Mouse (Mus musculus): Measurements from ENCODE around the gene Tex19.2. TPM values are rescaled to one million over a fixed set of nuclear protein-coding genes. Genes with fewer than 3 reads are reported as not detected.

Tex19.2 gene
- polyA plus RNA-seq, 1 experiment from 2014 or later: 0.17 TPM

- Histone ChIP-seq H3K4me2 (no peak overlapping the region), H3K4me3 (no peak overlapping the region), H3K27me3 (replicated peaks) (peaks cover 2% of the 10 kb centered on the region; the same call in 1 of the 2 replicates), H3K4me1 (peaks cover 10% of the 10 kb centered on the region), H3K9ac (no peak overlapping the region), H3K9me3 (replicated peaks) (no peaks in the 10 kb centered on the region), H3K36me3 (no peaks in the 10 kb centered on the region), H3K27ac (no peak overlapping the region)
- 60% methylated on average over 1 of the region's 1 CpGs for WGBS (ENCODE audit: insufficient replicate concordance)
- ATAC-seq: no peak
Measured at GRCm38 (mm10) chr11:121129616-121130015, 11.1 kb upstream of the Tex19.2 start.

GRCm38 (mm10) chr11:121127441-121127840 lies 9.0 kb upstream of the Tex19.2 start:
- 65% methylated on average over 3 of the region's 3 CpGs for WGBS (ENCODE audit: insufficient replicate concordance)
- Histone ChIP-seq H3K4me1 (peaks cover 14% of the 10 kb centered on the region), H3K9ac (no peak overlapping the region), H3K27me3 (replicated peaks) (peaks cover 2% of the 10 kb centered on the region; the same call in 1 of the 2 replicates), H3K9me3 (replicated peaks) (no peaks in the 10 kb centered on the region), H3K4me2 (no peak overlapping the region), H3K36me3 (no peaks in the 10 kb centered on the region), H3K27ac (no peak overlapping the region), H3K4me3 (no peak overlapping the region)
- no peak for ATAC-seq

- WGBS (ENCODE audit: insufficient replicate concordance): 57% methylated on average over 1 of the region's 1 CpGs
- Histone ChIP-seq H3K4me1 (peaks cover 25% of the 10 kb centered on the region), H3K4me3 (no peak overlapping the region), H3K9ac (no peak overlapping the region), H3K9me3 (replicated peaks) (no peaks in the 10 kb centered on the region), H3K27me3 (replicated peaks) (peaks cover 2% of the 10 kb centered on the region; the same call in 1 of the 2 replicates), H3K36me3 (no peaks in the 10 kb centered on the region), H3K4me2 (no peak overlapping the region), H3K27ac (no peak overlapping the region)
- ATAC-seq: no peak
Measured at GRCm38 (mm10) chr11:121126395-121126794, 7.9 kb upstream of the Tex19.2 start.

- Histone ChIP-seq H3K4me1 (peaks cover 30% of the 10 kb centered on the region), H3K4me2 (0 out of 2 replicates have a peak overlapping the region, but pooled peaks have one; percentile 13), H3K4me3 (no peak overlapping the region), H3K9ac (no peak overlapping the region), H3K36me3 (no peaks in the 10 kb centered on the region), H3K27ac (no peak overlapping the region), H3K9me3 (replicated peaks) (no peaks in the 10 kb centered on the region), H3K27me3 (replicated peaks) (peaks cover 2% of the 10 kb centered on the region; the same call in 1 of the 2 replicates)
- no peak for ATAC-seq
- WGBS (ENCODE audit: insufficient replicate concordance): 25% methylated on average over 3 of the region's 3 CpGs
Measured at GRCm38 (mm10) chr11:121125522-121126172, 7.2 kb upstream of the Tex19.2 start.

- WGBS (ENCODE audit: insufficient replicate concordance): 60% methylated on average over 4 of the region's 4 CpGs
- Histone ChIP-seq H3K36me3 (no peaks in the 10 kb centered on the region), H3K27ac (no peak overlapping the region), H3K9ac (no peak overlapping the region), H3K4me3 (no peak overlapping the region), H3K27me3 (replicated peaks) (0 out of 2 replicates have a peak, but pooled peaks cover 2% of the 10 kb centered on the region), H3K9me3 (replicated peaks) (no peaks in the 10 kb centered on the region), H3K4me1 (peaks cover 30% of the 10 kb centered on the region), H3K4me2 (no peak overlapping the region)
- no peak for ATAC-seq
Measured at GRCm38 (mm10) chr11:121123438-121123837, 5.0 kb upstream of the Tex19.2 start.

- Histone ChIP-seq H3K4me1 (peaks cover 30% of the 10 kb centered on the region), H3K4me3 (no peak overlapping the region), H3K27ac (no peak overlapping the region), H3K9ac (no peak overlapping the region), H3K27me3 (replicated peaks) (no peaks in the 10 kb centered on the region), H3K4me2 (no peak overlapping the region), H3K36me3 (no peaks in the 10 kb centered on the region), H3K9me3 (replicated peaks) (no peaks in the 10 kb centered on the region)
- WGBS (ENCODE audit: insufficient replicate concordance): 8% methylated on average over 2 of the region's 2 CpGs
- peak; percentile 30; the same call in 1 of the 2 replicates for ATAC-seq
Measured at GRCm38 (mm10) chr11:121122024-121122670, 3.7 kb upstream of the Tex19.2 start.

GRCm38 (mm10) chr11:121121151-121121550 lies 2.7 kb upstream of the Tex19.2 start:
- no peak overlapping the region for H3K4me2 ChIP-seq
- 61% methylated on average over 3 of the region's 3 CpGs for WGBS (ENCODE audit: insufficient replicate concordance)

GRCm38 (mm10) chr11:121118106-121118505 lies 371 bp downstream of the Tex19.2 start:
- no peak overlapping the region for H3K4me3 ChIP-seq
- H3K9me3 ChIP-seq (replicated peaks): no peaks in the 10 kb centered on the region
- H3K4me1 ChIP-seq: peaks cover 20% of the 10 kb centered on the region
- H3K27ac ChIP-seq: no peak overlapping the region
- H3K36me3 ChIP-seq: no peaks in the 10 kb centered on the region
- no peak overlapping the region for H3K9ac ChIP-seq
- 85% methylated on average over 18 of the region's 18 CpGs for WGBS (ENCODE audit: insufficient replicate concordance)
- no peaks in the 10 kb centered on the region for H3K27me3 ChIP-seq (replicated peaks)
- H3K4me2 ChIP-seq: no peak overlapping the region
- no peak for ATAC-seq

More at GRCm38 (mm10) chr11:121121151-121121550, 2.7 kb upstream of the Tex19.2 start:
- Histone ChIP-seq H3K27me3 (replicated peaks) (no peaks in the 10 kb centered on the region), H3K4me3 (no peak overlapping the region), H3K4me1 (peaks cover 28% of the 10 kb centered on the region), H3K27ac (no peak overlapping the region), H3K36me3 (no peaks in the 10 kb centered on the region), H3K9me3 (replicated peaks) (no peaks in the 10 kb centered on the region), H3K9ac (no peak overlapping the region)
- no peak for ATAC-seq

- no peak for ATAC-seq
- H3K27me3 ChIP-seq (replicated peaks): no peaks in the 10 kb centered on the region
- H3K9me3 ChIP-seq (replicated peaks): no peaks in the 10 kb centered on the region
- no peak overlapping the region for H3K9ac ChIP-seq
- no peaks in the 10 kb centered on the region for H3K36me3 ChIP-seq
- WGBS (ENCODE audit: insufficient replicate concordance): 59% methylated on average over 5 of the region's 5 CpGs
- no peak overlapping the region for H3K27ac ChIP-seq
- H3K4me2 ChIP-seq: no peak overlapping the region
- 0 out of 2 replicates have a peak, but pooled peaks cover 3% of the 10 kb centered on the region for H3K4me1 ChIP-seq
- H3K4me3 ChIP-seq: no peak overlapping the region
Measured at GRCm38 (mm10) chr11:121112091-121112775, 6.2 kb downstream of the Tex19.2 start.

GRCm38 (mm10) chr11:121111601-121112000 lies 6.9 kb downstream of the Tex19.2 start:
- H3K9ac ChIP-seq: no peak overlapping the region
- no peak overlapping the region for H3K4me2 ChIP-seq
- no peak overlapping the region for H3K4me3 ChIP-seq
- 54% methylated on average over 1 of the region's 1 CpGs for WGBS (ENCODE audit: insufficient replicate concordance)
- H3K36me3 ChIP-seq: no peaks in the 10 kb centered on the region
- 0 out of 2 replicates have a peak, but pooled peaks cover 3% of the 10 kb centered on the region for H3K4me1 ChIP-seq
- ATAC-seq: no peak
- no peaks in the 10 kb centered on the region for H3K9me3 ChIP-seq (replicated peaks)
- H3K27ac ChIP-seq: no peak overlapping the region
- no peaks in the 10 kb centered on the region for H3K27me3 ChIP-seq (replicated peaks)

- H3K27me3 ChIP-seq (replicated peaks): no peaks in the 10 kb centered on the region
- no peaks in the 10 kb centered on the region for H3K36me3 ChIP-seq
- no peak overlapping the region for H3K4me3 ChIP-seq
- ATAC-seq: no peak
- no peaks in the 10 kb centered on the region for H3K9me3 ChIP-seq (replicated peaks)
- no peak overlapping the region for H3K27ac ChIP-seq
- no peak overlapping the region for H3K4me2 ChIP-seq
- 66% methylated on average over 3 of the region's 3 CpGs for WGBS (ENCODE audit: insufficient replicate concordance)
- no peak overlapping the region for H3K9ac ChIP-seq
- H3K4me1 ChIP-seq: 0 out of 2 replicates have a peak, but pooled peaks cover 3% of the 10 kb centered on the region
Measured at GRCm38 (mm10) chr11:121111051-121111450, 7.4 kb downstream of the Tex19.2 start.

GRCm38 (mm10) chr11:121109986-121110385 lies 8.5 kb downstream of the Tex19.2 start:
- H3K9me3 ChIP-seq (replicated peaks): no peaks in the 10 kb centered on the region
- H3K27me3 ChIP-seq (replicated peaks): no peaks in the 10 kb centered on the region
- no peak overlapping the region for H3K4me3 ChIP-seq
- WGBS (ENCODE audit: insufficient replicate concordance): 22% methylated on average over 2 of the region's 2 CpGs
- H3K27ac ChIP-seq: no peak overlapping the region
- no peak overlapping the region for H3K9ac ChIP-seq
- H3K4me2 ChIP-seq: no peak overlapping the region
- H3K36me3 ChIP-seq: no peaks in the 10 kb centered on the region
- no peak for ATAC-seq
- 0 out of 2 replicates have a peak, but pooled peaks cover 3% of the 10 kb centered on the region for H3K4me1 ChIP-seq
